9 mouse cellular contexts compared by ENCODE assay signal in genomic region chr6:28834046-28834445, GRCm38 (mm10). TPM values are rescaled to one million over a fixed set of nuclear protein-coding genes. Genes with fewer than 3 reads are reported as not detected.
DNase-seq lines count a peak whose midpoint lies in the region; ATAC-seq and TF ChIP-seq lines count a peak whose summit lies in the region.
"Had no signal": no experiment of that assay in that cellular context is flagged by ENCODE, and none has a peak within 500 bp of the region (broad histone marks: within the 10 kb centered on the region; RNA-seq: fewer than 3 reads in every experiment).

No protein-coding gene starts in this region.

- DNase-seq in kidney, adult 9 months: no peak
- DNase-seq in limb, embryonic 10.5 days (ENCODE audit: low spot score): no peak
- DNase-seq in urinary bladder, adult 18-20 months (ENCODE audit: low spot score in 2 of 2): no peak
- no peak for DNase-seq in frontal cortex, postnatal 10 days (ENCODE audit: low spot score in 2 of 2)
- DNase-seq in cerebellum, postnatal 10 days: no peak
- DNase-seq: kidney, adult 11 months had no signal

- H3K9ac ChIP-seq in kidney, embryonic 16.5 days (replicated peaks; ENCODE audit: low read length): no peak overlapping the region
- H3K9ac ChIP-seq in forebrain, embryonic 12.5 days: no peak overlapping the region

- no peak overlapping the region for H3K4me3 ChIP-seq in kidney, embryonic 16.5 days (ENCODE audit: low read length)
- H3K4me3 ChIP-seq in forebrain, embryonic 12.5 days (replicated peaks): peak overlapping the region; percentile 79
- peak overlapping the region; percentile 72; the same call in 1 of the 2 replicates for H3K4me3 ChIP-seq in limb, embryonic 10.5 days
- H3K4me3 ChIP-seq in olfactory bulb, adult 2 months (ENCODE audit: insufficient read depth, low read depth, low read length): peak overlapping the region; percentile 88

- peaks cover 13% of the 10 kb centered on the region for H3K4me1 ChIP-seq in kidney, embryonic 16.5 days (ENCODE audit: insufficient read depth, low read length)
- H3K4me1 ChIP-seq in forebrain, embryonic 12.5 days: peaks cover 34% of the 10 kb centered on the region
- H3K4me1 ChIP-seq in limb, embryonic 10.5 days: peaks cover 30% of the 10 kb centered on the region
- peaks cover 20% of the 10 kb centered on the region for H3K4me1 ChIP-seq in olfactory bulb, adult 2 months (ENCODE audit: control insufficient read depth, insufficient read depth, low read length)

- TF ChIP-seq POLR2A in olfactory bulb, adult 2 months (IDR thresholded peaks at IDR 0.05; ENCODE audit: insufficient read depth, low read depth, low read length): no peak

- peak overlapping the region; percentile 98 for H3K4me2 ChIP-seq in kidney, embryonic 16.5 days (replicated peaks; ENCODE audit: low read depth, low read length)
- H3K4me2 ChIP-seq in forebrain, embryonic 12.5 days: peak overlapping the region; percentile 95

- peaks cover 5% of the 10 kb centered on the region; the same call in 1 of the 2 replicates for H3K27me3 ChIP-seq in kidney, embryonic 16.5 days (ENCODE audit: insufficient read depth, low read length)
- H3K27me3 ChIP-seq in forebrain, embryonic 12.5 days: peaks cover 21% of the 10 kb centered on the region
- peaks cover 62% of the 10 kb centered on the region for H3K27me3 ChIP-seq in limb, embryonic 10.5 days (ENCODE audit: low read depth, poor library complexity, severe bottlenecking)

- H3K36me3 ChIP-seq in kidney, embryonic 16.5 days (ENCODE audit: insufficient read depth, low read length): no peaks in the 10 kb centered on the region
- H3K36me3 ChIP-seq in forebrain, embryonic 12.5 days (replicated peaks): 0 out of 2 replicates have a peak, but pooled peaks cover 6% of the 10 kb centered on the region
- H3K36me3 ChIP-seq in limb, embryonic 10.5 days: peaks cover 9% of the 10 kb centered on the region

- ATAC-seq in kidney, embryonic 16.5 days (ENCODE audit: low FRiP score, low TSS enrichment): no peak
- ATAC-seq in forebrain, embryonic 12.5 days (ENCODE audit: low FRiP score): no peak

- H3K9me3 ChIP-seq in kidney, embryonic 16.5 days (ENCODE audit: low read length): no peaks in the 10 kb centered on the region
- no peaks in the 10 kb centered on the region for H3K9me3 ChIP-seq in forebrain, embryonic 12.5 days
- no peaks in the 10 kb centered on the region for H3K9me3 ChIP-seq in limb, embryonic 10.5 days (replicated peaks)

- WGBS in kidney, embryonic 16.5 days: 74% methylated on average over 2 of the region's 2 CpGs
- WGBS in forebrain, embryonic 12.5 days: 16% methylated on average over 2 of the region's 2 CpGs
- WGBS in limb, embryonic 10.5 days: 46% methylated on average over 2 of the region's 2 CpGs
- WGBS in olfactory bulb, adult 2 months: 69% methylated on average over 2 of the region's 2 CpGs

- TF ChIP-seq CTCF in olfactory bulb, adult 2 months (IDR thresholded peaks at IDR 0.05; ENCODE audit: insufficient read depth, low read depth, low read length): no peak

- no peak overlapping the region for H3K27ac ChIP-seq in kidney, embryonic 16.5 days (ENCODE audit: low read length)
- H3K27ac ChIP-seq in forebrain, embryonic 12.5 days: no peak overlapping the region
- no peak overlapping the region for H3K27ac ChIP-seq in limb, embryonic 10.5 days
- peak overlapping the region; percentile 78; the same call in 1 of the 2 replicates for H3K27ac ChIP-seq in olfactory bulb, adult 2 months (ENCODE audit: insufficient read depth, low read depth, low read length)

RNA-seq across cellular contexts. Expression of gene Lrrc4, which starts 2.5 kb away (rescaled TPM):
- 1.6 TPM in 2 replicates for polyA plus RNA-seq in kidney, embryonic 16.5 days (2015; fragmentation: Nextera tagmentation; extraction: Ambion mirVana)
- polyA plus RNA-seq in forebrain, embryonic 12.5 days (2016; fragmentation: Nextera tagmentation; extraction: Ambion mirVana): 3.0 and 3.1 TPM in 2 replicates
- 0.16 and 0.36 TPM in 2 replicates for polyA plus RNA-seq in limb, embryonic 10.5 days (2016; fragmentation: Nextera tagmentation; extraction: Ambion mirVana)
- polyA plus RNA-seq in olfactory bulb, adult 2 months (2012; ENCODE audit: insufficient read depth, insufficient read length, low replicate concordance, missing spikeins): not detected in 2 replicates
